Mouse (Mus musculus): ENCODE results near the gene Maf.

DNA sequence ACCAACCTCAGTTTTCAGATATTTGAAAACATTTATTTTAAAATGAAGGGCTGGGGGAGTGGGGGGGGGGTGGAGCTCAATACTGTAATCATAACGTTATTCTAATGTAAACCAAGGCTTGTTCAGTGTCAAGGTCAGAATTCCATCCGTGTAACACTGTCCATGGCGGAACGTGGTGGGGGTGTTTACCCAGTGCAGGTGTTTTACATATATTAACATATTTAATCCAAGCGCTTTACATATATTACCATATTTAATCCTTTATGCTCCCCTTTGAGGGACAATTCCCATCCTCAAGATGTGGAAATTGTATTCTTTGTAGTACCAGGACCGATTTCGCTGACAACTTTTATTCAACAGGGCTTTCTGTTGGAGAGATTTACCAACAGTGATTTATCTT, 24.3 kb downstream of the Maf start:
- TF ChIP-seq CTCF (IDR thresholded peaks at IDR 0.05; ENCODE audit: insufficient read depth, low read depth, low read length) (no peak), POLR2A (IDR thresholded peaks at IDR 0.05; ENCODE audit: insufficient read depth, low read depth, low read length) (no peak)

All from olfactory bulb, adult 2 months (tissue).